Mouse (Mus musculus) limb, embryonic 13.5 days (tissue): ENCODE results near the gene Phactr3. TPM values are rescaled to one million over a fixed set of nuclear protein-coding genes. Genes with fewer than 3 reads are reported as not detected.

ENCODE experiments used
- ATAC-seq: fragments of 200-750 bp; cut with Nextera tagmentation; 2 replicates; pipeline ENCODE4 v1.8.0; 2017; ENCODE audit warnings: low read depth, moderate number of reproducible peaks, moderate TSS enrichment; ENCODE audit not compliant: low FRiP score
- H3K27ac ChIP-seq: fragments of 300-500 bp; sonication (generic); 2 replicates; pipeline ENCODE4 v1.5.1; 2015; ENCODE audit warnings: inconsistent platforms, mild to moderate bottlenecking, moderate library complexity
- H3K27me3 ChIP-seq: fragments of 300-500 bp; sonication (generic); 2 replicates; pipeline ENCODE4 v1.6.1; 2015; ENCODE audit warnings: mild to moderate bottlenecking, inconsistent platforms
- H3K36me3 ChIP-seq: fragments of 300-500 bp; sonication (generic); 2 replicates; pipeline ENCODE4 v1.6.1; 2015; ENCODE audit warnings: inconsistent platforms, mild to moderate bottlenecking, moderate library complexity
- H3K4me1 ChIP-seq: fragments of 300-500 bp; sonication (generic); 2 replicates; pipeline ENCODE4 v1.6.1; 2015; ENCODE audit warnings: inconsistent platforms
- H3K4me2 ChIP-seq: fragments of 300-500 bp; sonication (generic); replicated peaks from 2 replicates; pipeline ENCODE4 v1.6.1; 2015; ENCODE audit warnings: inconsistent platforms, mild to moderate bottlenecking, moderate library complexity
- H3K4me3 ChIP-seq: fragments of 300-500 bp; sonication (generic); 2 replicates; pipeline ENCODE4 v1.5.1; 2015; ENCODE audit warnings: moderate library complexity, mild to moderate bottlenecking, inconsistent platforms
- H3K9ac ChIP-seq: fragments of 300-500 bp; sonication (generic); 2 replicates; pipeline ENCODE4 v1.6.1; 2015; ENCODE audit warnings: mild to moderate bottlenecking, inconsistent platforms
- H3K9me3 ChIP-seq: fragments of 300-500 bp; sonication (generic); 2 replicates; pipeline ENCODE4 v1.6.1; 2016; ENCODE audit warnings: inconsistent platforms
- WGBS: fragments of 180-500 bp; shearing (Covaris S2); methylation state at CpG from one replicate; pipeline ENCODE4 v1.1.7; 2015; 5-methylcytosine and 5-hydroxymethylcytosine counted together
- polyA plus RNA-seq: library from polyadenylated mRNA; unstranded; fragments of >200 nt; fragmentation: Nextera tagmentation; extraction: Ambion mirVana; gene quantifications from 2 replicates; pipeline ENCODE4 v1.2.1, GENCODE M21; 2015

The Phactr3 gene
- polyA plus RNA-seq, 1 experiment from 2014 or later = 1.2 TPM

DNA sequence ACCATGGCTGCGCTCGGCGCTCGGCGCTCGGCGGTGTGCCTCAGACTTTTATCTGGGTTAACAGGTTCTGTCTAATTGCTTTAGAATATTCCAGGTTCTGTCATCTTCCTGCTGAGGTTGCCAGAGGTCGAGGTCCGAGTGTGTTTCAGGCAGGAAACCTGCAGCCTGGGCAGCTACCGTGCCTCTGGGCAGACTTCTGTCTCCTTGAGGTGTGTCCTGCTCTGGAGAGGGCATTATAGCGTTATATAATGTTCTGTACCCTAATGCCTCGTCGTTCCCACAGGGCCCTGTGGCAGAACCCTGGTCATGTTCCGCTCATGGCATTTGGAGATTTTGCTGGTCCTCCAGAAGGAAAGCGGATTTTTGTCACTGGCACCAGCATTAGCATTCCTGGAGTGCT, 4.7 kb downstream of the Phactr3 start:
- no peak overlapping the region for H3K9ac ChIP-seq
- no peaks in the 10 kb centered on the region for H3K36me3 ChIP-seq
- H3K27ac ChIP-seq = no peak overlapping the region
- H3K4me1 ChIP-seq = peaks cover 27% of the 10 kb centered on the region
- H3K9me3 ChIP-seq = no peaks in the 10 kb centered on the region
- WGBS = 70% methylated on average over 15 of the region's 15 CpGs
- peaks cover 18% of the 10 kb centered on the region for H3K27me3 ChIP-seq
- no peak overlapping the region for H3K4me2 ChIP-seq
- no peak for ATAC-seq
- no peak overlapping the region for H3K4me3 ChIP-seq

GRCm38 (mm10) chr2:178125427-178125826, 6.7 kb downstream of the Phactr3 start:
- Histone ChIP-seq H3K27ac (no peak overlapping the region), H3K4me2 (no peak overlapping the region), H3K4me1 (peaks cover 14% of the 10 kb centered on the region), H3K9ac (no peak overlapping the region), H3K9me3 (no peaks in the 10 kb centered on the region), H3K36me3 (no peaks in the 10 kb centered on the region), H3K4me3 (no peak overlapping the region), H3K27me3 (no peaks in the 10 kb centered on the region; the same call in 1 of the 2 replicates)
- WGBS = 83% methylated on average over 8 of the region's 8 CpGs
- no peak for ATAC-seq

DNA sequence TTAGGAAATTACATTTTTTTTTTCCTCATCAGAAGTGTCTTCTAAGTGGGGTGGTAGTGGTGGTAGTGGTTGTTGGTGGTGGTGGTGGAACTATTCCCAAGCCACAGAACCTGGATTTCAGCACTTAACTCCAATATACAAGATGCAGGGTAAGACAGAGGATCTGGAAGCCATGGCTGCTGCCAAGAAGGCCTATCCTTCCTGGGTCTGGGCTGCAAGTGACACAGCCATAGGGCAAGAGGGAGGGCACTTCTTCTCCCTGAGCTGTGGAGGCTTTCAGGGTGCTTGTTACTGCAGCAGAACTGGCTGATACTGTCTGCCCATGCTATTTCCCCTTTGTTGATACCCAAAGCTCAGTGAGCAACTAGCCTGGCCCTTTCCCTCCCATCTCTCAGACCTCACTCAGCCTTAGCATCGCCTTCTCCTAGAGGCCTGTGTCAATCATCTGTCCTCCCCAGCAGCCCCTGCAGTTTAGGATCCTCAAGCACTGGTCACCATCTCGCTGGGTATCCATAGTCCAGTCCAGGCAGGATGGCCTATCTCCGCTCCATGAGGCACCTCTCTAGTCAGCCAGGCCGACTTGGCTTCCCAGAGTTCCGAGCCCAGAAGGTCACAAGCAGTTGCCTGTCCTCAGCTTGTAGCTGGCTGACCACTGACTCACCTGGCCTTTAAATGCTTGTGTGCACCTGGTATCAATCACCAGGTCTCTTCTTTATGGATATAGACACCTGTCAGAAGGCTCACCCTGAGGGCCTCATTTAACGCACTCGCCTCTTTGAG, 7.5 kb downstream of the Phactr3 start:
- no peaks in the 10 kb centered on the region for H3K27me3 ChIP-seq
- no peak overlapping the region for H3K4me2 ChIP-seq
- no peak overlapping the region for H3K27ac ChIP-seq
- H3K9ac ChIP-seq = no peak overlapping the region
- no peak for ATAC-seq
- WGBS = 88% methylated on average over 7 of the region's 7 CpGs
- no peaks in the 10 kb centered on the region for H3K36me3 ChIP-seq
- peaks cover 14% of the 10 kb centered on the region for H3K4me1 ChIP-seq
- no peak overlapping the region for H3K4me3 ChIP-seq
- no peaks in the 10 kb centered on the region for H3K9me3 ChIP-seq

DNA sequence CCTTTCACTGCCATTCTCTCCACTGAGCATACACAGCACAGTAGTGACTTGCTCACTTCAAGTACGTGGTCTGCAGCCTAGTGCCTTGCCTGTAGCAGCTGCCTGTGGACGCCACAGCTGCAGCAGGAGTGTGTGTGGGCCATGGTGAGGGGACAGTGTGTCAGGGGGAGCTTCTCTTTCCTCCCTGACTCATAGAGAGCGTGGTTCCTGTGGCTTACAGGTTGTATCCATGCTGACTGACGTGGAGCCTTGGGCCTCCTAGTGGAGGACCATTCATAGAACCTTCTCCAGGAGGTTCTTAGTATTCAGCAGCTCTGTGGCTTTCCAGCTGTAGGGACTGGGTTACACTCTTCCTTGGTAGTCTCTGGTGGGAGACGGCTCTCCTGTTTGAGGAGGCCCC, 9.8 kb downstream of the Phactr3 start:
- H3K27ac ChIP-seq = no peak overlapping the region
- H3K4me2 ChIP-seq = no peak overlapping the region
- no peak overlapping the region for H3K9ac ChIP-seq
- 64% methylated on average over 5 of the region's 5 CpGs for WGBS
- no peaks in the 10 kb centered on the region for H3K4me1 ChIP-seq
- H3K36me3 ChIP-seq = no peaks in the 10 kb centered on the region
- H3K9me3 ChIP-seq = no peaks in the 10 kb centered on the region
- no peaks in the 10 kb centered on the region for H3K27me3 ChIP-seq
- ATAC-seq = no peak
- no peak overlapping the region for H3K4me3 ChIP-seq

DNA sequence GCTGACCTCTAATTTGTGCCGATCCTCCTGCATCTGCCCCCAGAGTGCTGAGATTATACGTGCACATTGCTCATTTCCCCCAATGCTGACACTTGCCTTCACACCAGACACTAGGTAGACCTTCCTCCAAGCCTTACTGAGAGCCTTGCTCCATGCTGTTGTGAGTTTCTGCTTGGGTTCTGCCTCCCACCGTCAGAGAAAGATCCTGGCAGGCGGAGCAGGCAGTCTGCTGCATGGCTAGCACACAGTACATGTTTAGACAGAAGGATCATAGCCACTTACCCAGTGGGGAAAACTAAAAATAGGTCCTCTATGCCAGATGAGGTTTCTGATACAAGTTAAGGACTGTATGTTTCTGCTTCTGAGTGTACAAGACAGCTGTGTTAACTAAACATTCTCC, 10.4 kb downstream of the Phactr3 start:
- Histone ChIP-seq H3K4me3 (no peak overlapping the region), H3K27ac (no peak overlapping the region), H3K9ac (no peak overlapping the region), H3K4me2 (no peak overlapping the region), H3K9me3 (no peaks in the 10 kb centered on the region), H3K4me1 (no peaks in the 10 kb centered on the region), H3K27me3 (no peaks in the 10 kb centered on the region), H3K36me3 (no peaks in the 10 kb centered on the region)
- no peak for ATAC-seq
- 69% methylated on average over 4 of the region's 4 CpGs for WGBS

- Histone ChIP-seq H3K9me3 (no peaks in the 10 kb centered on the region), H3K4me1 (no peaks in the 10 kb centered on the region), H3K27me3 (no peaks in the 10 kb centered on the region), H3K27ac (no peak overlapping the region), H3K9ac (no peak overlapping the region), H3K4me3 (no peak overlapping the region), H3K36me3 (no peaks in the 10 kb centered on the region), H3K4me2 (no peak overlapping the region)
- WGBS = 79% methylated on average over 2 of the region's 2 CpGs
- no peak for ATAC-seq
Observed at GRCm38 (mm10) chr2:178129676-178130075, 10.9 kb downstream of the Phactr3 start.

DNA sequence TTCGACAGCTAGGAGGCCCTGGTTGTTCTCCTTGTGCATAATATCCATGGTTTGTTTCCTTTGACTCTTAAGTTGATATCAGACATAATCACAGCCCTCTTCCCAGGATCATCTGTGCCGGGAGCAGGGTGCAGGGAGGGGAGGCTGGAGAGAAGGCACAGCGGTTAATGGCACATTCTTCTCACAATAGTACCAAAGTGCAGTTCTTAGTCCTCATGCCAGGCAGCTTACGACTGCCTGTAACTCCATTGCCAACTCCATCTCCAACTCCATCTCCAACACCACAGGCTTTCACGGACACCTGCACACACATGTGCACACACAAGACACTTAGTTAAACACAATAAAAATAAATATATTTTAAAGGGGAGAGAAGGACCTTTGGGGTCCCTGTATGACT, 11.8 kb downstream of the Phactr3 start:
- Histone ChIP-seq H3K4me1 (no peaks in the 10 kb centered on the region), H3K4me2 (no peak overlapping the region), H3K27me3 (no peaks in the 10 kb centered on the region), H3K36me3 (no peaks in the 10 kb centered on the region), H3K9ac (no peak overlapping the region), H3K4me3 (no peak overlapping the region), H3K27ac (no peak overlapping the region), H3K9me3 (no peaks in the 10 kb centered on the region)
- ATAC-seq = no peak
- 85% methylated on average over 5 of the region's 5 CpGs for WGBS

DNA sequence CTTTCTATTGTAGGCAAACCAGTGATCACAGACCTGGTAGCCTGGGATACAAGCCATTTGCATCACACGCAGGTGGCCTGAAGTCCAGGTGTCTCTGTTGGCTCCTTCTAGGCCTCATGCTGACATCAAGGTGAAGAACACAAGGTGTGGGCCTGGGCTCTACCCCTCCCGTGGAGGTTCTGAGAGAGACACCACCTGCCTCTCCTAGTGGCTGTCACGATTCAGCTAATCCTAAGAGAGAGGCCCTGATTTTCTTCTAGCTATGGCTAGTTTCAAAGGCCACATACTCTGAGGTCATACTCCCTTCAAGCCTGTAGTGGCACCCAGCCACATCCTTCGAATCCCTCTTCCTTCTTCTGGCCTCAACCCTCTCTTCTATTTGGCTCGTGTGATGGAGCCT, 12.2 kb downstream of the Phactr3 start:
- WGBS = 78% methylated on average over 5 of the region's 5 CpGs
- Histone ChIP-seq H3K9me3 (no peaks in the 10 kb centered on the region), H3K27ac (no peak overlapping the region), H3K4me2 (no peak overlapping the region), H3K4me1 (no peaks in the 10 kb centered on the region), H3K9ac (no peak overlapping the region), H3K4me3 (no peak overlapping the region), H3K36me3 (no peaks in the 10 kb centered on the region), H3K27me3 (no peaks in the 10 kb centered on the region)
- ATAC-seq = no peak

GRCm38 (mm10) chr2:178131606-178132365, 13.0 kb downstream of the Phactr3 start:
- H3K9me3 ChIP-seq = no peaks in the 10 kb centered on the region
- no peak overlapping the region for H3K9ac ChIP-seq
- no peak overlapping the region for H3K4me2 ChIP-seq
- H3K27me3 ChIP-seq = no peaks in the 10 kb centered on the region
- no peaks in the 10 kb centered on the region for H3K4me1 ChIP-seq
- H3K27ac ChIP-seq = no peak overlapping the region
- no peak for ATAC-seq
- H3K4me3 ChIP-seq = no peak overlapping the region
- 84% methylated on average over 5 of the region's 5 CpGs for WGBS
- no peaks in the 10 kb centered on the region for H3K36me3 ChIP-seq

DNA sequence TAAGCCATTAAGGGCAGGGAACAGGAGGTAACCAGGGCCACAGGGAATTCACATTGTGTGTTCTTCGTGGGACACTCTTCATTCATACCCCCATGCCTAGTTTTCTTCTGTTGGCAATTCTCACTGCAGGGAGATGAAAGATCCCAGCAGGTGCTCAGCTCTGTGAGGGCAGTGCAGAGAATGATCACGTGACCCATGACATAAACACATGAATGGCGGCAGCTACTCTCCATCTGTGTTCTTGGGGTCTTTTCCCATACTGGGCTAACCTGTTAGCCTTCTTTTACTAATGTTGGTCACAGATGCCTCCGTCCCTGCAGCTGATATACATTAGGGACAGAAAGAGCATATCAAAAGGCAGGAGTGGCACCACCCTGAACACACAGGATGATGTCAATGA, 16.9 kb downstream of the Phactr3 start:
- no peak overlapping the region for H3K27ac ChIP-seq
- H3K4me1 ChIP-seq = no peaks in the 10 kb centered on the region
- no peaks in the 10 kb centered on the region for H3K36me3 ChIP-seq
- H3K4me3 ChIP-seq = no peak overlapping the region
- no peaks in the 10 kb centered on the region for H3K9me3 ChIP-seq
- no peaks in the 10 kb centered on the region for H3K27me3 ChIP-seq
- WGBS = 43% methylated on average over 4 of the region's 4 CpGs
- no peak for ATAC-seq
- H3K9ac ChIP-seq = no peak overlapping the region
- H3K4me2 ChIP-seq = no peak overlapping the region

GRCm38 (mm10) chr2:178137518-178137917, 18.7 kb downstream of the Phactr3 start:
- no peak for ATAC-seq
- Histone ChIP-seq H3K9me3 (no peaks in the 10 kb centered on the region), H3K4me2 (no peak overlapping the region), H3K27ac (no peak overlapping the region), H3K36me3 (no peaks in the 10 kb centered on the region), H3K4me1 (peaks cover 8% of the 10 kb centered on the region), H3K9ac (no peak overlapping the region), H3K27me3 (peaks cover 11% of the 10 kb centered on the region), H3K4me3 (no peak overlapping the region)
- 9% methylated on average over 3 of the region's 3 CpGs for WGBS

DNA sequence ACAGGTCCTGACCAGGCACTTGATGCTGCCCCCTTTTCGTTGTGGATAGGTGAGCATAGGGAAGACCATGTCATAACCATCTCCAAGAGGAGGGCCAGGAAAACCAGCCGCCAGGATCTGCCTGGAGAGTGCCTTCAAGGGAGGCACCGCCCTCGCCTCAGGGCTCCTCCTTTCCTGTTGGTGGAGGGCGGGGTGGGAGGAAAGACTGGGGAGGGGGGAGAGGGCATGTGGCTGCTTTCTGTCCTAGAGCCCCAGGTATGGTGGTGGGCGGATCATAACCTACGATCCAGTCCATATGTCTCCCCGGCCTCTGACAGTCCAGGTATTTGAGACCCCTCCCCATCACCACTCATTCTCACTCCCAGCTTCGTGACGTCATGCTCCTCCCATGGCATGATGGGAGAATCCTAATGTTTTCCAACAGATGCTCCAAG, 22.7 kb downstream of the Phactr3 start:
- WGBS = 4% methylated on average over 9 of the region's 10 CpGs
- Histone ChIP-seq H3K4me3 (peak overlapping the region; percentile 41), H3K9me3 (no peaks in the 10 kb centered on the region), H3K4me2 (peak overlapping the region; percentile 83), H3K4me1 (peaks cover 14% of the 10 kb centered on the region), H3K36me3 (no peaks in the 10 kb centered on the region), H3K9ac (no peak overlapping the region; the same call in 1 of the 2 replicates), H3K27me3 (peaks cover 17% of the 10 kb centered on the region), H3K27ac (no peak overlapping the region)
- peak; percentile 21; the same call in 1 of the 2 replicates for ATAC-seq
